Mouse (Mus musculus) erythroid progenitor cell, adult 5-6 weeks (primary cell): ENCODE measurements at regions not wholly inside any gene's neighbourhood (a gene's known extent, or its start where the extent isn't known, plus 50 kb on each side); places are given as distances from the start of the nearest gene placed in this dataset.
"Not testable (repeated sequence)": the region's sequence is repeated elsewhere in the genome, so short reads cannot be mapped to it uniquely, and the experiment has no call there.

Experiments used
- ATAC-seq: replicated peaks from 2 replicates; pipeline ENCODE4 v1.8.0; 2016; ENCODE audit warnings: moderate number of reproducible peaks, mild to moderate bottlenecking, moderate TSS enrichment, inconsistent platforms; ENCODE audit not compliant: poor library complexity, low FRiP score, severe bottlenecking

GRCm38 (mm10) chr13:82039623-82040022 is 256.7 kb downstream of the Cetn3 start:
- no peak for ATAC-seq

DNA sequence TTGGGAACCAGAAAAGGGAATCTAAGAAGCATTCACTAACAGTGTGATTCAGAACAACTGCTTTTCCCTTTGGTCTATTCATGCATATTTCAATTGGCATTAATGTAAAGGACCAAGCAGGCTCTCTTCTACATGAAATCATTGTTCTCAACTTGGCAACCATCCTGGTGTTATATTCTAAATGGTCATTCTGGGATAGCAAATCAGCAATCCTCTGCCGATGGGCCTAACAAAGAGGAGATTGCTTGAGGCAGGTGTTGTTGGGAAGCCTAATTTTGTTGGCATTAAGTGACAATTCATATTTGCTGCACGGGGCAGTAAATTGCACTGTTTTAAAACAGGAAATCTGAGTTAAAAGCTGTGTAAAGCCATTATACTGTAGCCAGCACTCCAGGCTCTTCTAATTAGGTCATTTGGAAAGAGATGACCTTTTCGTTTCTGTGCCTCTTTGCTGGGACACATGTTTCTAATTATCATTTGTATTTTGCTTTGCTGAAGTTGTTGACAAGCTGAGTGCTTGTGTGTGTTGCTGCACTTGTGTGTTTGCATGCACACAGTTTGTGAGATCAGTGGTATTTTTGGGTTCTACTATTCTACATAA is 275.4 kb downstream of the Cetn3 start:
- no peak for ATAC-seq

DNA sequence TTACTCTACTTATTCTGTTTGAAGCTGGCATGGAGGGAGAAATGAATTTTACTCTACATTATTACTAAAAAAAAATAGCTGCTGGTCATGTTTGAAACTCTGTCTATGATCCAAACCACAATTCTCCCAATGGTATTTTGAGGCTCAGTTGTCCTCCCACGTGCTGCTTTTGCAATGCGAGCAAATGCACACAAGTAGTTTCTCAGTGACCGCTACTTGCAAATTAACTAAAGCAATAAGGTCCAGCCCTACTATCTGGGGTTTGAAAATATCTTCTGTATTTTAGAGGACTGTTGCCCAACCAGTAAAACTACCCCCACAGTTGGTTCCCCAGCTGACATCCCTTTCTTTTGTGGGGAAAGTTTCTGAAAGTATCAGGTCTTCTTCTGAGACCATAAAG is 276.0 kb downstream of the Cetn3 start:
- ATAC-seq: no peak

- ATAC-seq: no peak
Observed at GRCm38 (mm10) chr13:82059498-82059897, 276.6 kb downstream of the Cetn3 start.

DNA sequence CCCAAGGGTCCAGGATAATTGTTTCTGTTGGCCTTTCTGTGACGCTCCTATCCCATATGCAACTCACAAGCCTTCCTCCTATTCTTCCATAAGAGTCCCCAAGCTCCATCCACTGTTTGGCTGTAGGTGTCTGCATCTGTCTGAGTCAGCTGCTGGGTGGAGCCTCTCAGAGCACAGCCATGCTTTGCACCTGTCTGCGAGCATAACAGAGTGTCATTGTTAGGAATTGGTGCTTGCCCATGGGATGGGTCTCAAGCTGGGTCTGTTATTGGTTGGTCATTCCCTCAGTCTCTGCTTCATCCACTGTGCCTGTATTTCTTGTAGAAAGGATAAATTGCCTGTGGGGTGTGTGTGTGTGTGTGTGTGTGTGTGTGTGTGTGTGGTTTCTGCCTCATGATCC is 281.0 kb downstream of the Cetn3 start:
- ATAC-seq: not testable (repeated sequence)

- no peak for ATAC-seq
Observed at GRCm38 (mm10) chr13:82066174-82066573, 283.3 kb downstream of the Cetn3 start.

DNA sequence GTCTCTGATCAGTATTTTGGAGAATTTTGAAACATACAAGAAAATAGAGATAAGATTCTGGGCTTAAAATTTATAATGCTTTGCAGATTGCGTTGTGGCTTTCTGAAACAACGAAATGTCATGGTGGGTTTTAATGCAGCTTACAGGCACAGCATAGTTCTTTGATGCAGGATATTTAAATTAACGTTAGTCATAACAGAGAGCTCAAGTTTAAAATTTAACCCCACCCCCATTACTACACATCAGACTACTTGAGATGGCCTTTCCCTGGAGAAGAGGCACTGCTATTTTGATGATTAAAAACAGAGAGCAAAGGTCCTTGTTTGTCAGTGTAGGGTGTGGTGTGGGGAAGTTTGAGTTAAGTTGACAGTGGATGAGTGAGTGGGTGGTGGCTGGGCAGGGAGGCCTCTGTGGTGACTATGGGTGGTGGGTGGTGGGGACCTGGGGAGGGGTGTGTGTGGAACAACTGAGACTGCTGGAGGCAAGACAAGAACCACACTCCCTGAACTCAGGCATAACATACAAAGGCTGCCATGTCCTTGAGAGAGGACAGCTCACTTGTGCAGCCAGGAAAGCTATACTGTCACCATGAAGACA is 283.9 kb downstream of the Cetn3 start:
- ATAC-seq: no peak

- no peak for ATAC-seq
Observed at GRCm38 (mm10) chr13:82072449-82072848, 289.6 kb downstream of the Cetn3 start.

GRCm38 (mm10) chr13:82073343-82073742 is 290.5 kb downstream of the Cetn3 start:
- no peak for ATAC-seq

DNA sequence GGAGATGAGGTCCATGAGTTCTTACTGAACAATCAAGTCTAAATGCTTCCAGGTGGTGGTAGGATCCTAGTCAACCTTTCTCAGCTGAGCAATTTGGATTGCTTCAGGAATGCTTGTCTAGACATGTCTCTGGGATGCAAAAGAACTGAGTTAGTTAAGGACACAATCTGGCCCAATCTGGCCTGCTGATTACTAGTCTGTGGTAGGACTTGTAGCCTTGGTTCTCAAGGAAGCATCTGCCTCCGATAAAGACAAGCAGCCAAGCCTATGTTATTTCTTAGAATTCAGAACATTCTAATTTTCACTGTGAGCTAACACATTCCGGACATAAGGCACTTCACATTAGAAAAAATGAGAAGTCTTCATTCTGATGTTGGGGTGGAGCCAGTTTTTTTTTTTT is 298.5 kb downstream of the Cetn3 start:
- no peak for ATAC-seq

DNA sequence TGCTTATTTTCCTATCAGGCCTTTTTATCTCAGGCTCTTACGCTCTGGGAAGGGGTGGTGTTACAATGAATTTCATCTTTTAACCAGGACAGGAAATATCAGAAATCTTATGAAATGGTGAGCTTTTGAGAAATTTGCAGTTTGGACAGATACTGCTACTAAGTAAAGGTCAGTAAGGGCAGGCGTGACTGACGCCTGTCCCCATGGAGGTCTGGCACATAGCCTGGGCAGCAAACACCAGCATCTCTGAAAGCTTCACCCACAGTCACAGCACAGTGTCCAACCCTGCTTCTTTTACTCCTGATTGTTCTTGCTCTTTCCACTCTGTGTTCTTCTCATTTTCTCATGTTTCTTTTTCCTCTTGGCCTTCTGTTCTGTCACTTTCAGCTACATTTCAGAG is 304.8 kb downstream of the Cetn3 start:
- ATAC-seq: no peak

- ATAC-seq: no peak
Observed at GRCm38 (mm10) chr13:82092186-82092585, 309.3 kb downstream of the Cetn3 start.

DNA sequence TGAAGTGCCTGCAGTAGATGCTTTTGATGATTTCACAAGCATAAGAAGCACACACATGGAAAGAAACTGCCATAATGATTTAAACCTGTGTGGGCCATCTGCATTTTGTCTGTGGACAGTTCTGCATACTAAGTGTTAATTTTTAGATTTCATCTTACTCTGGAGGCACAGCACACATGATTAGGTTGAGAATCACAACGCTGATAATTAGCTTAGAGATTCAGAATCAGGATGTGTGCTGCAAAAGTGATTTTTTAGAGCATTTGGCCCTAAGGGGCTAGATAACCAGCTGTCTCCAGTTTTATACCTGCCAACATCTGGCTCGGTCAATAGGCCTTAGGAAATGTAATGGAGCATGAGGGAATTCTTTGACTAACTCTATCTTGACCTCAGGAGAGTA is 323.2 kb downstream of the Cetn3 start:
- ATAC-seq: no peak

DNA sequence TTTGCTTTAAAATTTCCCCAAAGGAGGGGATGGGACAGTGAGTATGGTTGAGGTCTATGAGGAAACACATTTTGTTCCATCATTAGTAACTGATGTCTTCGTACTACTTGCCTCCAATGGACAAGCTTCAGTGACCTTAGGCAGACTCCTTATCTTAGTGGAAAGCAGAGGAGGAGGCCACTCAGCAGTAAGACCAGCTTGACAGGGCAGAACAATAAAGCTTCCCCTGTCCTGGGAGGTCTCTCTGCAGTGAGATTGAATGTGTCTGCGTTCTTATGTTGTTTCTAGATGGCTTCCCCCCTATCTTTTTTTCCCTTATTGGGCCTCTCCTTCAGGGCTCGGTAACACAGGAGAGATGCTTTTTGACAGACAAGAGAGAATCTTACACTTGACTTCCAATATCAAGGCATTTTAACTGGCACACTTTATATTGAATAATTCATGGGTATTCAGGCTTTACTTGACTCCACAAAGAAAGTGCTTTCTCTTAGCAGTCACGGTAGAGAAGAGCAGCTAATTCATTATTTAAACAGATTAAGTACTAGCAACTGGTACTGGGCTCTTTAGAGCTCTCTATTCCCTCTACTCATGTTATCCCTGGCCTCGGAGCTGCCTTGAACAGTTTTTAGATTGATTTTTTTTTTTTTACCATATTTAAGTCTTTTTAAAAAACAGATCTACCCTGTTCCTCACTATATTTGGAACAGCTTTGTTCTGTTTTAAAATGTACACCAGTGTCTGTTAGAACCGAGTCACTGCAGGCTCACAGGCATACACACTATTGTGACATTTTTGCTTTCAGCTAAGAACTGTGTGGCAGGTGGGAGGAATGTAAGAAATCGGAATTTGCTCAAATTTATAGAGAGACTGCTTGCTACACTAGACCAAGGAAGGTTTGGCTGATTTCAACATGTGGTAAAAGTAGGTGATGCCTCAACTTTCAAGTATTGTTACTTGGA is 347.2 kb downstream of the Cetn3 start:
- ATAC-seq: no peak
